Mouse (Mus musculus): ENCODE measurements around the gene Dab1. TPM values are rescaled to one million over a fixed set of nuclear protein-coding genes. Genes with fewer than 3 reads are reported as not detected.

The Dab1 gene
- polyA plus RNA-seq, 2 experiments, result 0.19 to 0.34 TPM

- no peak for TF ChIP-seq CTCF (IDR thresholded peaks at IDR 0.05; ENCODE audit: low read depth)
- no peak for TF ChIP-seq EP300 (IDR thresholded peaks at IDR 0.05; ENCODE audit: low read depth)
- H3K4me3 ChIP-seq (ENCODE audit: insufficient read depth in 1 of 2, low read depth in 2 of 2, low read length in 2 of 2), result no peak overlapping the region
- 63% methylated on average over 8 of the region's 8 CpGs for WGBS (ENCODE audit: insufficient replicate concordance)
- no peak overlapping the region for H3K27ac ChIP-seq
- ATAC-seq (ENCODE audit: insufficient read depth) (no peak), DNase-seq (ENCODE audit: low read depth in 3 of 3, low spot score in 3 of 3) (no peak)
- no peaks in the 10 kb centered on the region for H3K27me3 ChIP-seq (ENCODE audit: control insufficient read depth, insufficient read depth, low read length)
- no peaks in the 10 kb centered on the region for H3K36me3 ChIP-seq (replicated peaks; ENCODE audit: control insufficient read depth, insufficient read depth, low read depth)
- no peaks in the 10 kb centered on the region for H3K9me3 ChIP-seq (ENCODE audit: control insufficient read depth, low read length)
- no peak overlapping the region for H3K4me2 ChIP-seq (ENCODE audit: low read depth)
- no peaks in the 10 kb centered on the region for H3K4me1 ChIP-seq (replicated peaks; ENCODE audit: control insufficient read depth in 2 of 2, insufficient read depth in 2 of 2, low read length in 1 of 2)
- no peak overlapping the region for H3K9ac ChIP-seq (replicated peaks)
Measured at GRCm38 (mm10) chr4:104642761-104643469, 1023.8 kb downstream of the Dab1 start.

- Histone ChIP-seq H3K4me1 (replicated peaks; ENCODE audit: control insufficient read depth in 2 of 2, insufficient read depth in 2 of 2, low read length in 1 of 2) (no peaks in the 10 kb centered on the region), H3K4me3 (ENCODE audit: insufficient read depth in 1 of 2, low read depth in 2 of 2, low read length in 2 of 2) (no peak overlapping the region), H3K27ac (no peak overlapping the region), H3K36me3 (replicated peaks; ENCODE audit: control insufficient read depth, insufficient read depth, low read depth) (no peaks in the 10 kb centered on the region), H3K27me3 (ENCODE audit: control insufficient read depth, insufficient read depth, low read length) (no peaks in the 10 kb centered on the region), H3K9me3 (ENCODE audit: control insufficient read depth, low read length) (no peaks in the 10 kb centered on the region), H3K4me2 (ENCODE audit: low read depth) (no peak overlapping the region), H3K9ac (replicated peaks) (no peak overlapping the region)
- no peak for DNase-seq (ENCODE audit: low read depth in 3 of 3, low spot score in 3 of 3)
- TF ChIP-seq EP300 (IDR thresholded peaks at IDR 0.05; ENCODE audit: low read depth), result no peak
- no peak for TF ChIP-seq CTCF (IDR thresholded peaks at IDR 0.05; ENCODE audit: low read depth)
- ATAC-seq (ENCODE audit: insufficient read depth), result no peak
- 46% methylated on average over 6 of the region's 6 CpGs for WGBS (ENCODE audit: insufficient replicate concordance)
Measured at GRCm38 (mm10) chr4:104643534-104644356, 1024.6 kb downstream of the Dab1 start.

GRCm38 (mm10) chr4:104644357-104644630 is 1025.1 kb downstream of the Dab1 start:
- no peaks in the 10 kb centered on the region for H3K4me1 ChIP-seq (replicated peaks; ENCODE audit: control insufficient read depth in 2 of 2, insufficient read depth in 2 of 2, low read length in 1 of 2)
- H3K27me3 ChIP-seq (ENCODE audit: control insufficient read depth, insufficient read depth, low read length), result no peaks in the 10 kb centered on the region
- DNase-seq (ENCODE audit: low read depth in 3 of 3, low spot score in 3 of 3) (no peak), ATAC-seq (ENCODE audit: insufficient read depth) (no peak)
- H3K36me3 ChIP-seq (replicated peaks; ENCODE audit: control insufficient read depth, insufficient read depth, low read depth), result no peaks in the 10 kb centered on the region
- no peak overlapping the region for H3K4me3 ChIP-seq (ENCODE audit: insufficient read depth in 1 of 2, low read depth in 2 of 2, low read length in 2 of 2)
- no peak overlapping the region for H3K27ac ChIP-seq
- WGBS (ENCODE audit: insufficient replicate concordance), result 60% methylated on average over 3 of the region's 3 CpGs
- no peaks in the 10 kb centered on the region for H3K9me3 ChIP-seq (ENCODE audit: control insufficient read depth, low read length)
- TF ChIP-seq CTCF (IDR thresholded peaks at IDR 0.05; ENCODE audit: low read depth) (no peak), EP300 (IDR thresholded peaks at IDR 0.05; ENCODE audit: low read depth) (no peak)
- no peak overlapping the region for H3K9ac ChIP-seq (replicated peaks)
- no peak overlapping the region for H3K4me2 ChIP-seq (ENCODE audit: low read depth)

- no peaks in the 10 kb centered on the region for H3K36me3 ChIP-seq (replicated peaks; ENCODE audit: control insufficient read depth, insufficient read depth, low read depth)
- no peak overlapping the region for H3K9ac ChIP-seq (replicated peaks)
- no peak overlapping the region for H3K4me2 ChIP-seq (ENCODE audit: low read depth)
- WGBS (ENCODE audit: insufficient replicate concordance), result 77% methylated on average over 4 of the region's 4 CpGs
- DNase-seq (ENCODE audit: low read depth in 3 of 3, low spot score in 3 of 3) (no peak), ATAC-seq (ENCODE audit: insufficient read depth) (no peak)
- H3K27me3 ChIP-seq (ENCODE audit: control insufficient read depth, insufficient read depth, low read length), result no peaks in the 10 kb centered on the region
- H3K27ac ChIP-seq, result no peak overlapping the region
- no peaks in the 10 kb centered on the region for H3K4me1 ChIP-seq (replicated peaks; ENCODE audit: control insufficient read depth in 2 of 2, insufficient read depth in 2 of 2, low read length in 1 of 2)
- no peak for TF ChIP-seq CTCF (IDR thresholded peaks at IDR 0.05; ENCODE audit: low read depth)
- TF ChIP-seq EP300 (IDR thresholded peaks at IDR 0.05; ENCODE audit: low read depth), result no peak
- H3K4me3 ChIP-seq (ENCODE audit: insufficient read depth in 1 of 2, low read depth in 2 of 2, low read length in 2 of 2), result no peak overlapping the region
- no peaks in the 10 kb centered on the region for H3K9me3 ChIP-seq (ENCODE audit: control insufficient read depth, low read length)
Measured at GRCm38 (mm10) chr4:104644862-104645261, 1025.7 kb downstream of the Dab1 start.

GRCm38 (mm10) chr4:104651761-104652160 is 1032.6 kb downstream of the Dab1 start:
- no peak for TF ChIP-seq EP300 (IDR thresholded peaks at IDR 0.05; ENCODE audit: low read depth)
- no peak for TF ChIP-seq CTCF (IDR thresholded peaks at IDR 0.05; ENCODE audit: low read depth)
- 55% methylated on average over 6 of the region's 6 CpGs for WGBS (ENCODE audit: insufficient replicate concordance)
- Histone ChIP-seq H3K4me2 (ENCODE audit: low read depth) (no peak overlapping the region), H3K27me3 (ENCODE audit: control insufficient read depth, insufficient read depth, low read length) (no peaks in the 10 kb centered on the region), H3K9ac (replicated peaks) (no peak overlapping the region), H3K4me3 (ENCODE audit: insufficient read depth in 1 of 2, low read depth in 2 of 2, low read length in 2 of 2) (no peak overlapping the region), H3K4me1 (replicated peaks; ENCODE audit: control insufficient read depth in 2 of 2, insufficient read depth in 2 of 2, low read length in 1 of 2) (no peaks in the 10 kb centered on the region; a peak in 1 of 4 replicates), H3K27ac (no peak overlapping the region), H3K9me3 (ENCODE audit: control insufficient read depth, low read length) (no peaks in the 10 kb centered on the region), H3K36me3 (replicated peaks; ENCODE audit: control insufficient read depth, insufficient read depth, low read depth) (no peaks in the 10 kb centered on the region)
- ATAC-seq (ENCODE audit: insufficient read depth) (no peak), DNase-seq (ENCODE audit: low read depth in 3 of 3, low spot score in 3 of 3) (no peak)
